Mouse (Mus musculus) CH12.LX (cell line): ENCODE results near the gene Thsd7b. TPM values are rescaled to one million over a fixed set of nuclear protein-coding genes. Genes with fewer than 3 reads are reported as not detected.

Experiments
- DNase-seq: peaks from one replicate; pipeline ENCODE4 v3.0.0-alpha.2; 2013; ENCODE audit errors: extremely low read depth
- H3K27ac ChIP-seq: 2 replicates; pipeline ENCODE4 v1.5.1; 2012; ENCODE audit warnings: low read depth, mild to moderate bottlenecking, control low read depth, moderate library complexity; ENCODE audit not compliant: insufficient read depth
- H3K27me3 ChIP-seq: replicated peaks from 2 replicates; pipeline ENCODE3; 2012; ENCODE audit warnings: inconsistent platforms
- H3K36me3 ChIP-seq, 2 experiments: replicated peaks in 1 of 2; 2 replicates each; pipeline versions ENCODE3 to v1.6.1; 2012; ENCODE audit warnings: inconsistent platforms in 1 of 2, low read length in 1 of 2, mild to moderate bottlenecking in 1 of 2, mixed read lengths in 1 of 2, moderate library complexity in 1 of 2; ENCODE audit not compliant: control insufficient read depth in 1 of 2, insufficient read depth in 1 of 2
- H3K4me1 ChIP-seq, 2 experiments: 2 replicates each; pipeline ENCODE4 v1.6.1; 2012; ENCODE audit warnings: inconsistent platforms in 1 of 2, moderate library complexity in 1 of 2; ENCODE audit not compliant: insufficient read depth in 2 of 2, control insufficient read depth in 1 of 2
- H3K4me2 ChIP-seq: 2 replicates; pipeline ENCODE4 v1.6.1; 2012; ENCODE audit warnings: low read depth, mild to moderate bottlenecking, control low read depth; ENCODE audit not compliant: poor library complexity, insufficient read depth, severe bottlenecking
- H3K4me3 ChIP-seq, 3 experiments: fragments of 150-350 bp in 1 of 3; sonication (generic) in 1 of 3; replicated peaks in 1 of 3; 2 replicates each; pipeline versions ENCODE3 to v1.5.1; 2011 to 2012; ENCODE audit warnings: low read depth in 2 of 3, low read length in 2 of 3, mild to moderate bottlenecking in 2 of 3, moderate library complexity in 2 of 3, control low read depth in 1 of 3, improper control_type of control experiment in 1 of 3, inconsistent platforms in 1 of 3, mixed read lengths in 1 of 3; ENCODE audit not compliant: poor library complexity in 1 of 3
- H3K79me2 ChIP-seq: replicated peaks from 2 replicates; pipeline ENCODE4 v1.6.1; 2012; ENCODE audit warnings: mild to moderate bottlenecking, moderate library complexity; ENCODE audit not compliant: control insufficient read depth, poor library complexity, insufficient read depth, severe bottlenecking; ENCODE audit errors: extremely low read depth
- H3K9ac ChIP-seq: 2 replicates; pipeline ENCODE4 v1.6.1; 2012; ENCODE audit warnings: low read depth, mild to moderate bottlenecking, control low read depth, moderate library complexity; ENCODE audit not compliant: insufficient read depth
- H3K9me3 ChIP-seq: replicated peaks from 2 replicates; pipeline ENCODE3; 2012; ENCODE audit warnings: low read length, inconsistent platforms, mixed read lengths
- BHLHE40 ChIP-seq: IDR thresholded peaks from 2 replicates; pipeline ENCODE4 v1.6.1; 2011; ENCODE audit warnings: mild to moderate bottlenecking, low read depth, low read length, improper control_type of control experiment
- CHD1 ChIP-seq: IDR thresholded peaks from 2 replicates; pipeline ENCODE4 v1.6.1; 2012; ENCODE audit warnings: low read depth, low read length, improper control_type of control experiment, inconsistent platforms
- CHD2 ChIP-seq: IDR thresholded peaks from 2 replicates; pipeline ENCODE4 v1.6.1; 2011; ENCODE audit warnings: low read length, improper control_type of control experiment
- CTCF ChIP-seq, 2 experiments: IDR thresholded peaks in 1 of 2; conservative IDR thresholded peaks in 1 of 2; 2 replicates each; pipeline ENCODE4 v1.5.1; 2011 to 2012; ENCODE audit warnings: low read depth in 2 of 2, low read length in 2 of 2, improper control_type of control experiment in 1 of 2, inconsistent platforms in 1 of 2, mild to moderate bottlenecking in 1 of 2, moderate library complexity in 1 of 2
- EP300 ChIP-seq: IDR thresholded peaks from 2 replicates; pipeline ENCODE4 v1.6.1; 2011; ENCODE audit warnings: low read length, improper control_type of control experiment
- ETS1 ChIP-seq: conservative IDR thresholded peaks from 2 replicates; pipeline ENCODE4 v1.6.1; 2012; ENCODE audit warnings: low read depth, mild to moderate bottlenecking, inconsistent platforms, low read length, improper control_type of control experiment, moderate library complexity
- HCFC1 ChIP-seq: IDR thresholded peaks from 2 replicates; pipeline ENCODE4 v1.6.1; 2012; ENCODE audit warnings: low read depth, mild to moderate bottlenecking, inconsistent platforms, low read length, improper control_type of control experiment
- IRF4 ChIP-seq: IDR thresholded peaks from 2 replicates; pipeline ENCODE4 v1.6.1; 2014; ENCODE audit warnings: low read depth, mild to moderate bottlenecking, inconsistent platforms, low read length, improper control_type of control experiment
- MAFK ChIP-seq: IDR thresholded peaks from 2 replicates; pipeline ENCODE4 v1.6.1; 2011; ENCODE audit warnings: low read length, improper control_type of control experiment; ENCODE audit not compliant: insufficient replicate concordance
- MEF2A ChIP-seq: IDR thresholded peaks from 2 replicates; pipeline ENCODE4 v1.6.1; 2014; ENCODE audit warnings: low read depth, mild to moderate bottlenecking, inconsistent platforms, low read length, improper control_type of control experiment, borderline replicate concordance
- MXI1 ChIP-seq: IDR thresholded peaks from 2 replicates; pipeline ENCODE4 v1.6.1; 2011; ENCODE audit warnings: mild to moderate bottlenecking, low read depth, low read length, improper control_type of control experiment
- PAX5 ChIP-seq: IDR thresholded peaks from 2 replicates; pipeline ENCODE4 v1.6.1; 2012; ENCODE audit warnings: low read length, inconsistent platforms, mixed read lengths
- POLR2AphosphoS2 ChIP-seq: IDR thresholded peaks from 2 replicates; pipeline ENCODE4 v1.6.1; 2011; ENCODE audit warnings: low read depth, low read length, improper control_type of control experiment
- RCOR1 ChIP-seq: conservative IDR thresholded peaks from 2 replicates; pipeline ENCODE4 v1.6.1; 2012; ENCODE audit warnings: low read depth, mild to moderate bottlenecking, inconsistent platforms, low read length, improper control_type of control experiment
- SIN3A ChIP-seq: IDR thresholded peaks from 2 replicates; pipeline ENCODE4 v1.6.1; 2012; ENCODE audit warnings: low read length, improper control_type of control experiment, inconsistent platforms
- USF1 ChIP-seq: IDR thresholded peaks from 2 replicates; pipeline ENCODE4 v1.6.1; 2014; ENCODE audit warnings: low read depth, mild to moderate bottlenecking, inconsistent platforms, low read length, improper control_type of control experiment
- USF2 ChIP-seq: conservative IDR thresholded peaks from 2 replicates; pipeline ENCODE4 v1.6.1; 2011; ENCODE audit warnings: low read depth, low read length, improper control_type of control experiment
- ZMIZ1 ChIP-seq: IDR thresholded peaks from 2 replicates; pipeline ENCODE4 v1.6.1; 2012; ENCODE audit warnings: low read depth, mild to moderate bottlenecking, inconsistent platforms, low read length, improper control_type of control experiment
- dilution Hi-C: fragments of 300-500 bp; cut with MboI; formaldehyde crosslinking; loops from 2 replicates; pipeline ENCODE4 v1.14.3; 2020; ENCODE audit warnings: low sequenced_read_pairs; ENCODE audit not compliant: extremely low pct_unique_long_range_greater_than_20kb, extremely low pct_ligation_motif_present
- in situ Hi-C: fragments of 300-500 bp; cut with MboI; formaldehyde crosslinking; loops from 3 replicates; pipeline ENCODE4 v1.14.3; 2019; ENCODE audit warnings: low sequenced_read_pairs, low pct_ligation_motif_present, low pct_unique_long_range_greater_than_20kb, mixed read lengths
- polyA plus RNA-seq: library from polyadenylated mRNA; unstranded; fragments of >175 nt; gene quantifications from 2 replicates; pipeline ENCODE4 v1.2.1, GENCODE M21; 2012; ENCODE audit warnings: low read depth; ENCODE audit not compliant: insufficient read length
- total RNA-seq, 2 experiments: library from RNA; depleted of rRNA; stranded (reverse); fragments of 300-350 nt in 1 of 2; fragments of >200 nt in 1 of 2; gene quantifications; 2 replicates each; pipeline ENCODE4 v1.2.3; 2012 to 2014

The Thsd7b gene
- total and polyA plus RNA-seq, 3 experiments: not detected

DNA sequence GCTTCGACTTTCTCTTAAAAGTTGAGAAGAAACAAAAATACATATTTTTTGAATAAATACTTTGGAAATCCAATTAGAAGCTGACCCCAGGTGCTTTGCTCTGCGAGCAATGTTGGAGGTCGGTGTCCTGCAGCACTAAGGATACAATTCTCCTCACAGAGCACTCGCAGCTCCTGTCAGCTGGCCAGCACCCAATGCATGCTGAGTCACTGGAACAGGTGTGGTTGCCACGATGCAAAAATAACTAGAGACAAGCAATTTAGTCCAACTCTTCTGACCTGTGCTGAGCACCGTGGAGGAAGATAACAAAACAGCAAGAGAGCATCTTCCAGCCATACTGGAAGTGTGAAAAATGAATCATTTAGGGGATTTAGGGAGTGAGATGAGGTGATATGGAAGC is 594.6 kb downstream of the Thsd7b start:
- no peak overlapping the region for H3K9ac ChIP-seq
- H3K27me3 ChIP-seq: no peaks in the 10 kb centered on the region
- no peak overlapping the region for H3K4me3 ChIP-seq
- H3K4me2 ChIP-seq: no peak overlapping the region
- no peak for DNase-seq
- H3K36me3 ChIP-seq: no peaks in the 10 kb centered on the region
- no peaks in the 10 kb centered on the region for H3K9me3 ChIP-seq
- dilution Hi-C loops: no loop called here
- no peak overlapping the region for H3K27ac ChIP-seq
- H3K4me1 ChIP-seq: peaks cover 0 to 4% of the 10 kb centered on the region in 2 experiments; a peak in 2 of 4 replicates
- no peaks in the 10 kb centered on the region for H3K79me2 ChIP-seq
- no peak for TF ChIP-seq CTCF (conservative IDR thresholded peaks at IDR 0.05 in 1 of 2, IDR thresholded peaks at IDR 0.05 in 1 of 2; ENCODE audit: low read depth in 2 of 2, low read length in 2 of 2)
- no peak for TF ChIP-seq IRF4
- TF ChIP-seq USF1: no peak
- no peak for TF ChIP-seq RCOR1
- no peak for TF ChIP-seq USF2
- TF ChIP-seq MAFK: no peak
- TF ChIP-seq EP300: no peak
- no peak for TF ChIP-seq SIN3A
- no peak for TF ChIP-seq ZMIZ1
- no peak for TF ChIP-seq CHD1
- no peak for TF ChIP-seq ETS1
- TF ChIP-seq MEF2A: no peak
- no peak for TF ChIP-seq PAX5
- TF ChIP-seq CHD2: no peak
- in situ Hi-C loops: no loop called here

DNA sequence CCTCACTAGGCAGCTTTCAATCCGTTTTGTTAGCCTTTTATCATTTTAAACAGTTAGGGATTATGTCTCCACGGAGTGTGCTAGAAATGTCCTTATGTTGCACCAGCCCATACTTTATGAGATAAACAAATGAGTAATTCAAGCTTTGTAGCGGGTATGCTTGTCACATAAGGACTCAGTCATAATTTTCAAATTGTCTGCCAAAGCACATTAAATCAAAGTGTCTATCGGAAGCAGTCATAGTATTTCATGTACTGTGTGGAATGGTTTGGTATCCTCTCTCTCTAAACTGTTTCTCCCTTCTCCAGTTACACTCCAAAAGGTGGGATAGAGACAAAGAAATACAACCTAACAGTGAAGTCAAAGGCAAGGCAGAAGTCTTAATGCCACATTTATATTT is 601.3 kb downstream of the Thsd7b start:
- Histone ChIP-seq H3K27ac (no peak overlapping the region), H3K4me1 (no peaks in the 10 kb centered on the region), H3K79me2 (no peaks in the 10 kb centered on the region), H3K9ac (no peak overlapping the region), H3K36me3 (no peaks in the 10 kb centered on the region), H3K9me3 (no peaks in the 10 kb centered on the region), H3K4me2 (no peak overlapping the region), H3K4me3 (no peak overlapping the region), H3K27me3 (no peaks in the 10 kb centered on the region)
- in situ Hi-C loops: no loop called here
- DNase-seq: no peak
- TF ChIP-seq RCOR1 (no peak), BHLHE40 (no peak), POLR2AphosphoS2 (no peak), MXI1 (no peak), HCFC1 (no peak)
- dilution Hi-C loops: no loop called here
